Mouse (Mus musculus) thymus, postnatal 10 days (tissue): ENCODE measurements around the gene Akap1.
A peak's percentile ranks its signal among the peaks of the same experiment; 100 is the strongest.

Experiments
- DNase-seq, 2 experiments: peaks; one replicate each; pipeline ENCODE4 v3.0.0; 2021; ENCODE audit warnings: low spot score in 2 of 2

Akap1 gene

GRCm38 (mm10) chr11:88878011-88878410 is 13.6 kb upstream of the Akap1 start:
- DNase-seq: no peak

- DNase-seq: no peak
Observed at GRCm38 (mm10) chr11:88873667-88874030, 9.3 kb upstream of the Akap1 start.

- no peak for DNase-seq
Observed at GRCm38 (mm10) chr11:88873027-88873666, 8.8 kb upstream of the Akap1 start.

- no peak for DNase-seq
Observed at GRCm38 (mm10) chr11:88869443-88869842, 5.1 kb upstream of the Akap1 start.

- DNase-seq: no peak
Observed at GRCm38 (mm10) chr11:88863904-88864457, 405 bp downstream of the Akap1 start.

GRCm38 (mm10) chr11:88863071-88863903 is 1.1 kb downstream of the Akap1 start:
- DNase-seq: no peak

- DNase-seq: no peak
Observed at GRCm38 (mm10) chr11:88862355-88862754, 2.0 kb downstream of the Akap1 start.

GRCm38 (mm10) chr11:88861060-88861459 is 3.3 kb downstream of the Akap1 start:
- no peak for DNase-seq

- DNase-seq: no peak
Observed at GRCm38 (mm10) chr11:88860641-88861040, 3.7 kb downstream of the Akap1 start.

- no peak for DNase-seq
Observed at GRCm38 (mm10) chr11:88857311-88858005, 6.9 kb downstream of the Akap1 start.

GRCm38 (mm10) chr11:88856383-88856782 is 8.0 kb downstream of the Akap1 start:
- no peak for DNase-seq

GRCm38 (mm10) chr11:88855795-88856194 is 8.6 kb downstream of the Akap1 start:
- no peak for DNase-seq

- no peak for DNase-seq
Observed at GRCm38 (mm10) chr11:88853588-88853987, 10.8 kb downstream of the Akap1 start.

GRCm38 (mm10) chr11:88852806-88853205 is 11.6 kb downstream of the Akap1 start:
- no peak for DNase-seq

- no peak for DNase-seq
Observed at GRCm38 (mm10) chr11:88851049-88851825, 13.1 kb downstream of the Akap1 start.

- DNase-seq: no peak
Observed at GRCm38 (mm10) chr11:88849732-88850131, 14.7 kb downstream of the Akap1 start.

GRCm38 (mm10) chr11:88849284-88849683 is 15.1 kb downstream of the Akap1 start:
- DNase-seq: no peak

GRCm38 (mm10) chr11:88848590-88848989 is 15.8 kb downstream of the Akap1 start:
- DNase-seq: peak; percentile 7 to 34

- no peak for DNase-seq
Observed at GRCm38 (mm10) chr11:88847281-88848006, 16.9 kb downstream of the Akap1 start.

GRCm38 (mm10) chr11:88844384-88844783 is 20.0 kb downstream of the Akap1 start:
- no peak for DNase-seq

- DNase-seq: no peak
Observed at GRCm38 (mm10) chr11:88843305-88843704, 21.1 kb downstream of the Akap1 start.
